Mouse (Mus musculus): Measurements from ENCODE around the gene Ppp2ca. TPM values are rescaled to one million over a fixed set of nuclear protein-coding genes. Genes with fewer than 3 reads are reported as not detected.

The Ppp2ca gene
- 59.1 and 60.2 TPM in 2 replicates for polyA plus RNA-seq (2016; fragmentation: Nextera tagmentation; extraction: Ambion mirVana)

DNA sequence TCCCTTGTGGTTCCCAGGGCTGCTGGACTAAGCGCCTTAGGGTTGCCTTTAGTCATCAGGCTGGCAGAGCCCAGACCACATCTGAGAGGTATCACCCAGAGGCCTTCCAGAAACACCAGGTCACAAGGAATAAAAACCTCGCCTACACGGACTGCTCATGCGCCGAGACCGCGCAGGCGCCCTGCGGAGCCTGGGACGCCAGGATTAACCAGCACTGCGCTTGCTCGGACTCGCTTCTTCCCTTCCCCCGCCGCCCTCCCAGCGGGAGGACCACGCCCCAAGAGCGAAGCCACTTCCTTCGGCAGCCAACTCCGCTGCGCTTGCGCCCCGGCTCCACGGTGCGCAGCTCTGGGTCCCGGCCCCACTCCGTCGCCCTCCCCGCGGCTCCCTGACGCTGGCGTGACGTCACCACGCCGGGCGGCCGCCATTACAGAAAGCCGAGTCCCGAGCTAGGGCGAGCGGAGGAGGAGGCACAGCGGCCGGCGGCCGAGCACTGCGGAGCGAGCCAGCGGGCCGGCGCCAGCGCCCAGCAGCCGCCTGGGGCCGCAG is at the start of gene Ppp2ca:
TSS of gene Ppp2ca (plus strand) at position 284 of the 549 bp plus-strand sequence.
- H3K9ac ChIP-seq = peak within 1 kb of the TSS; percentile 100
- H3K4me1 ChIP-seq = peaks cover 50% of the 10 kb centered on the region
- under 1% methylated on average over 53 of the region's 53 CpGs for WGBS (ENCODE audit: insufficient replicate concordance)
- peak; percentile 96 for ATAC-seq
- H3K27ac ChIP-seq = peak within 1 kb of the TSS; percentile 100
- no peaks in the 10 kb centered on the region for H3K9me3 ChIP-seq (replicated peaks)
- peak within 1 kb of the TSS; percentile 84 for H3K4me2 ChIP-seq
- H3K36me3 ChIP-seq = peaks cover 9% of the 10 kb centered on the region
- H3K4me3 ChIP-seq = peak within 1 kb of the TSS; percentile 100
- H3K27me3 ChIP-seq (replicated peaks) = no peaks in the 10 kb centered on the region; the same call in 1 of the 2 replicates

- H3K27me3 ChIP-seq (replicated peaks) = no peaks in the 10 kb centered on the region
- no peak overlapping the region for H3K4me3 ChIP-seq
- H3K4me1 ChIP-seq = no peaks in the 10 kb centered on the region
- H3K36me3 ChIP-seq = no peaks in the 10 kb centered on the region
- no peak for ATAC-seq
- H3K27ac ChIP-seq = no peak overlapping the region
- H3K9ac ChIP-seq = no peak overlapping the region
- 60% methylated on average over 6 of the region's 6 CpGs for WGBS (ENCODE audit: insufficient replicate concordance)
- no peaks in the 10 kb centered on the region for H3K9me3 ChIP-seq (replicated peaks)
- no peak overlapping the region for H3K4me2 ChIP-seq
Observed at GRCm38 (mm10) chr11:52053371-52053770, 45.1 kb upstream of the Ppp2ca start.

- Histone ChIP-seq H3K27me3 (replicated peaks) (no peaks in the 10 kb centered on the region), H3K36me3 (no peaks in the 10 kb centered on the region), H3K27ac (no peak overlapping the region), H3K9ac (no peak overlapping the region), H3K4me2 (no peak overlapping the region), H3K4me3 (no peak overlapping the region), H3K4me1 (no peaks in the 10 kb centered on the region), H3K9me3 (replicated peaks) (no peaks in the 10 kb centered on the region)
- WGBS (ENCODE audit: insufficient replicate concordance) = 66% methylated on average over 3 of the region's 3 CpGs
- ATAC-seq = no peak
Observed at GRCm38 (mm10) chr11:52054728-52055127, 43.8 kb upstream of the Ppp2ca start.

- Histone ChIP-seq H3K4me2 (no peak overlapping the region), H3K27ac (no peak overlapping the region), H3K4me1 (no peaks in the 10 kb centered on the region), H3K9ac (no peak overlapping the region), H3K4me3 (no peak overlapping the region), H3K27me3 (replicated peaks) (no peaks in the 10 kb centered on the region), H3K9me3 (replicated peaks) (0 out of 2 replicates have a peak, but pooled peaks cover 4% of the 10 kb centered on the region), H3K36me3 (no peaks in the 10 kb centered on the region)
- 48% methylated on average over 5 of the region's 5 CpGs for WGBS (ENCODE audit: insufficient replicate concordance)
- no peak for ATAC-seq
Observed at GRCm38 (mm10) chr11:52056198-52056597, 42.3 kb upstream of the Ppp2ca start.

DNA sequence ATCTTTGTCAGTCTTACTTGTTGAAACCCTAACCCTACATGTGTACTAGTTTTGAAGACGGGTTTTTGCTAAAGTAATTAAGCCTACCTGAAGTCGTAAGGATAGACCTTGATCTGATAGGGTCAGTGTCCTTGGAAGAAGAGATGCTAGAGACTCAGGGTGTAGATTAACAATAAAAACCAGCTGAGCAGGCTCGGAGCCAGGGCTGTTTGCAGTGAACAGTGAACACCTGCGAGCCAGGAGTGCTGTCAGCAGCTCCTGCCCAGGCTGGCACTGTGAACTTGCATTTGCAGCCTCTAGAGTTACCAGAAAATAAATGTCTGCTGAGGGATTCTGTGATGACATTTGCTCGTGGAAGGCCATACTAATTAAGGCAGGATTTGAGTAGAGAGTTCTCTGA is 39.5 kb upstream of the Ppp2ca start:
- Histone ChIP-seq H3K9ac (no peak overlapping the region), H3K27ac (no peak overlapping the region), H3K4me2 (no peak overlapping the region), H3K36me3 (no peaks in the 10 kb centered on the region), H3K9me3 (replicated peaks) (0 out of 2 replicates have a peak, but pooled peaks cover 4% of the 10 kb centered on the region), H3K4me3 (no peak overlapping the region), H3K4me1 (no peaks in the 10 kb centered on the region), H3K27me3 (replicated peaks) (no peaks in the 10 kb centered on the region)
- no peak for ATAC-seq
- WGBS (ENCODE audit: insufficient replicate concordance) = 60% methylated on average over 5 of the region's 5 CpGs

DNA sequence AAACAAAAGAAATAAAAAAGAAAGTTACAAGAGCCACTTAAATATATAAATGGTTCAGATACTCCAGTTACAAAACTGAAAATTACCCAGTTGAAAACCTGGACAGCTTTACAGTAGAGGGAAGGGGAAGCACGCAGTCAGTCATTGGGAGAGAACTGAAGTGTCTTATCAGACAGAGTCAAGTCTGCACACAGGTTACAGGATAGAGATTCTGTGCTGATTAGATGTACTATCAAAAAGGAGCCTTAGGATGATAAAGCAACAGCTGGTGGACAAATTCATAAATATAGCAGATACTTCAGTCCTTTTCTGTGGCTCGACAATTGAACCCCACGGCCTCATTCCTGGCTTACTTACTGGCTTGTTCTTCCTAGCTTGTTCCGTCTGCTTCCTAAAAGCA is 38.2 kb upstream of the Ppp2ca start:
- Histone ChIP-seq H3K36me3 (no peaks in the 10 kb centered on the region), H3K9ac (no peak overlapping the region), H3K27ac (no peak overlapping the region), H3K9me3 (replicated peaks) (0 out of 2 replicates have a peak, but pooled peaks cover 4% of the 10 kb centered on the region), H3K4me3 (no peak overlapping the region), H3K4me1 (peaks cover 5% of the 10 kb centered on the region; the same call in 1 of the 2 replicates), H3K27me3 (replicated peaks) (no peaks in the 10 kb centered on the region), H3K4me2 (no peak overlapping the region)
- ATAC-seq = no peak
- WGBS (ENCODE audit: insufficient replicate concordance) = 68% methylated on average over 4 of the region's 4 CpGs

DNA sequence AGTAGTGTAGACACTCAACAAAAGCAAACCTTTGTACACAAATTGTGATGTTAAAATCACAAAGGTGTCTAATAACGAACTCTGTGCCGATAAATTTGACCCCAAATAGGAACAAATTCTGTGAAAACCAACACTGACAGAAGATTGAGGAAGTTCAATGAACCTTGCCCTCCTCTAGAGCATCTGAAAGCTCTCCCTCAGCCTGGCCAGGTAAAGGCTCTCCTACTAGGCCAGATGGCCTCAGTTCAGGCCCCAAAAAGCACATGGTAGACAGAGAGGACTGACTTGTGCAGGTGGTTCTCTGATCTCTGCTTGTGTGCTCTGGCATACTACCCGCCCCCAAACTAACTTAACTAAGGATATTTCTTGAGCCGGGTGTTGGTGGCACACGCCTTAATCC is 36.1 kb upstream of the Ppp2ca start:
- no peak overlapping the region for H3K27ac ChIP-seq
- H3K9me3 ChIP-seq (replicated peaks) = 0 out of 2 replicates have a peak, but pooled peaks cover 4% of the 10 kb centered on the region
- no peak overlapping the region for H3K4me3 ChIP-seq
- no peak overlapping the region for H3K9ac ChIP-seq
- 78% methylated on average over 5 of the region's 5 CpGs for WGBS (ENCODE audit: insufficient replicate concordance)
- no peak for ATAC-seq
- no peaks in the 10 kb centered on the region for H3K27me3 ChIP-seq (replicated peaks)
- peaks cover 19% of the 10 kb centered on the region for H3K4me1 ChIP-seq
- no peak overlapping the region for H3K4me2 ChIP-seq
- no peaks in the 10 kb centered on the region for H3K36me3 ChIP-seq

DNA sequence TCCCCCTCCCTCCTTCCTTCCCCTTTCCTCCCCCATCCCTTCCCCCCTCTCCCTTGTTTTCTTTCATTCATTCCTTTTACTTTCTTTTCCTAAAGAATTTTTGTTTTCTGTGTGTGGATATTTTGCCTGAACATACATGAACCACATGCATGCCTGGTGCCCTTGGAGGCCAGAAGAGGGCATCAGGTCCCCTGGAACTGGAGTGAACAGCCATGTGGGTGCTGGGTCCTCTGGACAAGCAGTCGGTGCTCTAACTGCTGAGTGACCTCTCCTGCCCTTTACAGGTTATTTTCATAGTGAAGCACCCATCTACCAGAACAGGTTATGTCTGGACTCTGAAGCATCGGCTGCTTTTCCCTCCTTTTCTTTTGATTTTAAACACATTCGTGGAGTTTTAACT is 34.1 kb upstream of the Ppp2ca start:
- Histone ChIP-seq H3K27ac (no peak overlapping the region), H3K4me3 (no peak overlapping the region), H3K9me3 (replicated peaks) (0 out of 2 replicates have a peak, but pooled peaks cover 4% of the 10 kb centered on the region), H3K9ac (no peak overlapping the region), H3K4me1 (peaks cover 19% of the 10 kb centered on the region), H3K4me2 (no peak overlapping the region), H3K36me3 (no peaks in the 10 kb centered on the region), H3K27me3 (replicated peaks) (no peaks in the 10 kb centered on the region)
- ATAC-seq = no peak
- WGBS (ENCODE audit: insufficient replicate concordance) = 42% methylated on average over 3 of the region's 3 CpGs

GRCm38 (mm10) chr11:52065841-52066240 is 32.6 kb upstream of the Ppp2ca start:
- 3% methylated on average over 5 of the region's 5 CpGs for WGBS (ENCODE audit: insufficient replicate concordance)
- Histone ChIP-seq H3K4me1 (peaks cover 19% of the 10 kb centered on the region), H3K9ac (peak overlapping the region; percentile 39; the same call in 1 of the 2 replicates), H3K4me2 (peak overlapping the region; percentile 48), H3K9me3 (replicated peaks) (0 out of 2 replicates have a peak, but pooled peaks cover 3% of the 10 kb centered on the region), H3K36me3 (no peaks in the 10 kb centered on the region), H3K4me3 (no peak overlapping the region), H3K27ac (no peak overlapping the region), H3K27me3 (replicated peaks) (no peaks in the 10 kb centered on the region)
- no peak for ATAC-seq

DNA sequence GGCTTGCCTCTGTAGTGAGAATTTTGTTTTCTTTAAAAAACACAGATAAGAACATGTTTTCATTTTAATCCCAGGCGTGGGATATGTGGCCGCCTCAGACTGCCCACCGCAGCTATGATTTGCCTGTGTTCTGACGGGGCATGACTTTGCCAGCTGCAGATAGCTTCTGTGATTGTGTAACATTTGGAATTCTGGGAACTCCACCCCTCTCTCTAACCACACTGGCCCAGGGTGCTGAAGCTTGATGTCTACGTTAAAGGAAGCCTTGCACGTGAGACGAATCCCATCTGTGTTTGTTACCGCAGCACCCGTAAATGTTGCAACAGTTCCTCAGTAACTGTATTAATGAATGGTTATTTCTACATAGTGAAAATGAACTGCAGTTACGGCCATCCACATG is 26.7 kb upstream of the Ppp2ca start:
- H3K36me3 ChIP-seq = no peaks in the 10 kb centered on the region
- H3K4me3 ChIP-seq = no peak overlapping the region
- no peak overlapping the region for H3K27ac ChIP-seq
- no peak overlapping the region for H3K9ac ChIP-seq
- H3K9me3 ChIP-seq (replicated peaks) = no peaks in the 10 kb centered on the region
- peaks cover 40% of the 10 kb centered on the region for H3K4me1 ChIP-seq
- no peaks in the 10 kb centered on the region for H3K27me3 ChIP-seq (replicated peaks)
- ATAC-seq = no peak
- no peak overlapping the region for H3K4me2 ChIP-seq
- WGBS (ENCODE audit: insufficient replicate concordance) = 45% methylated on average over 10 of the region's 10 CpGs

DNA sequence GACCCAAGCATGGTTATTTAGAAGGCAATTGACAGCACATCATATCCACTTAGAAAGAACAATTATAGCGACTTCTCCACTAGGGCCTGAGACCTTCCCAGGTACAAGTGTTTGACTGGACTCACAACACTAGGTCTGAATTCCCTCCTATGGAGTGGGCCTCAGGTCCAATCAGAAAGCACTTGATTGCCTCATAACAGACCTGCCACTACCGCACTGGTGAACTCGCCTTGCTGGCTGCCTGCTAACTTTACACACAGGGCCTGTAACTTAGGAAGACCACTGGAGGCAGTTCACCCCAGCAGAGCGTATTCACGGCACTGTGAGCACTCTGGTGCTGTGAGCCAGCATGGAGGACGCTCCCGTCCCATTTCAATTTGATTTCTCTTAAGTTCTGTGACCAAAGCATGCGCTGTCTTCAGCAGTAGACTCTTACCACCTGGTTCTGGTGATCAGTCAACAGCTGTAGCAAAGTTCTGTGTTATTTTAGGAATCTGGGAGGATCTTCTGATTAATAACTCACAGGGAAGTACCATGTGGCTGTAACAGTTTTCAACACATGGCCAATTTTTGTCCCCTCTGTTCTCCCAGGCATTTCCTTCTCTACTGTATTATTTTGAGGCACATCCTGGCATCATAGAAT is 24.8 kb upstream of the Ppp2ca start:
- Histone ChIP-seq H3K4me1 (peaks cover 40% of the 10 kb centered on the region), H3K9ac (no peak overlapping the region), H3K9me3 (replicated peaks) (no peaks in the 10 kb centered on the region), H3K4me2 (no peak overlapping the region), H3K27me3 (replicated peaks) (no peaks in the 10 kb centered on the region), H3K4me3 (no peak overlapping the region), H3K27ac (no peak overlapping the region), H3K36me3 (no peaks in the 10 kb centered on the region)
- WGBS (ENCODE audit: insufficient replicate concordance) = 68% methylated on average over 8 of the region's 8 CpGs
- ATAC-seq = no peak

- Histone ChIP-seq H3K9me3 (replicated peaks) (no peaks in the 10 kb centered on the region), H3K4me1 (peaks cover 40% of the 10 kb centered on the region), H3K4me2 (peak overlapping the region; percentile 43), H3K36me3 (no peaks in the 10 kb centered on the region), H3K9ac (peak overlapping the region; percentile 37; the same call in 1 of the 2 replicates), H3K27me3 (replicated peaks) (no peaks in the 10 kb centered on the region), H3K27ac (peak overlapping the region; percentile 59), H3K4me3 (no peak overlapping the region)
- ATAC-seq = peak; percentile 71
- 32% methylated on average over 14 of the region's 14 CpGs for WGBS (ENCODE audit: insufficient replicate concordance)
Observed at GRCm38 (mm10) chr11:52074626-52075470, 23.6 kb upstream of the Ppp2ca start.
